Mouse (Mus musculus): Measurements from ENCODE around the gene Bcl9.

DNA sequence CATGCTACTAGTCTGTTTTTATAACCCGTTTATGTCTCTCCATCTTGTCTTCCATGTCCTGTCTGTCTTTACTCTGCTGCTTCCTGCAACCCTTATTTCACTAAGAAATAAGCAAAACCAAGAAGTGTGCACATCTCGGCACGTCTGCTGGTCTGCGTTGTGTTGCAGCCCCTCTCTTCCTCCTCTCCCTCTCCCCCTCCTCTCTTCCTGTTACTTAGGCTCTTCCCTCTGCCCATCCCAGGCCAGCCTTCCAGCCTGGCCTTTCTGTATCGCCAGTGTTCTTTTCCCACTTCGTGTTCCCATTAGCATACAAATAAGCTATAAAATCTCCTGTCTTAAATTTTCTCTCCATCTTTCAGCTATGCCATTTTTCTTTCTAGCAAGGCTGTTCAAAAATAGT, 117.2 kb downstream of the Bcl9 start:
- no peak for TF ChIP-seq CTCF (IDR thresholded peaks at IDR 0.05; ENCODE audit: control insufficient read depth, insufficient read depth, insufficient replicate concordance, low read depth, low read length)
- no peak for TF ChIP-seq POLR2A (IDR thresholded peaks at IDR 0.05; ENCODE audit: control insufficient read depth, low read depth, low read length)
